Mouse (Mus musculus) inflammation-experienced regulatory T-cells (primary cell): ENCODE measurements around the gene Serpini2. TPM values are rescaled to one million over a fixed set of nuclear protein-coding genes. Genes with fewer than 3 reads are reported as not detected.

Experiments
- polyA plus RNA-seq, 2 experiments: library from polyadenylated mRNA; unstranded; fragments of 100-300 nt; shearing (Covaris generic); gene quantifications; one replicate each; pipeline ENCODE4 v1.2.1; 2017

Gene Serpini2
- polyA plus RNA-seq = not detected

GRCm38 (mm10) chr3:75269978-75270377 is at the start of gene Serpini2:
Gene Serpini2 (minus strand): TSS chr3:75270078.

Other genes starting within 250 kb of the Serpini2 start
- under 1 TPM; 0.07 to 0.40 TPM for gene Zbbx, start 105.0 kb downstream of the Serpini2 start, polyA plus RNA-seq
- gene Wdr49, start 212.1 kb upstream of the Serpini2 start, polyA plus RNA-seq = under 1 TPM in 1 of 2 experiments, not detected in 1; 0.15 TPM